Mouse (Mus musculus) lung, embryonic 14.5 days (tissue): ENCODE results near the gene Bricd5. TPM values are rescaled to one million over a fixed set of nuclear protein-coding genes. Genes with fewer than 3 reads are reported as not detected.
"Not testable (repeated sequence)": the region's sequence is repeated elsewhere in the genome, so short reads cannot be mapped to it uniquely, and the experiment has no call there.

Experiments used
- ATAC-seq: fragments of 200-750 bp; cut with Nextera tagmentation; 2 replicates; pipeline ENCODE4 v1.8.0; 2017; ENCODE audit warnings: mild to moderate bottlenecking, moderate TSS enrichment, moderate library complexity; ENCODE audit not compliant: insufficient read depth
- DNase-seq: peaks from one replicate; pipeline ENCODE4 v3.0.0-alpha.2; 2015
- H3K27ac ChIP-seq: fragments of 300-500 bp; sonication (generic); 2 replicates; pipeline ENCODE4 v1.5.1; 2014; ENCODE audit warnings: low read depth, mild to moderate bottlenecking, moderate library complexity
- H3K27me3 ChIP-seq: fragments of 300-500 bp; sonication (generic); 2 replicates; pipeline ENCODE4 v1.6.1; 2014; ENCODE audit warnings: low read length, control low read depth; ENCODE audit not compliant: insufficient read depth
- H3K36me3 ChIP-seq: fragments of 300-500 bp; sonication (generic); 2 replicates; pipeline ENCODE4 v1.6.1; 2014; ENCODE audit warnings: control low read depth; ENCODE audit not compliant: insufficient read depth
- H3K4me1 ChIP-seq: fragments of 300-500 bp; sonication (generic); 2 replicates; pipeline ENCODE4 v1.6.1; 2014; ENCODE audit warnings: antibody characterized with exemption, control low read depth; ENCODE audit not compliant: insufficient read depth
- H3K4me2 ChIP-seq: fragments of 300-500 bp; sonication (generic); 2 replicates; pipeline ENCODE4 v1.6.1; 2014; ENCODE audit warnings: mild to moderate bottlenecking
- H3K4me3 ChIP-seq: fragments of 300-500 bp; sonication (generic); 2 replicates; pipeline ENCODE4 v1.5.1; 2014; ENCODE audit warnings: low read depth, low read length
- H3K9ac ChIP-seq: fragments of 300-500 bp; sonication (generic); 2 replicates; pipeline ENCODE4 v1.6.1; 2014
- H3K9me3 ChIP-seq: fragments of 300-500 bp; sonication (generic); 2 replicates; pipeline ENCODE4 v1.6.1; 2016; ENCODE audit warnings: low read depth, low read length, control low read depth
- CTCF ChIP-seq: IDR thresholded peaks from 2 replicates; pipeline ENCODE4 v1.5.1; 2016; ENCODE audit warnings: antibody characterized with exemption, low read depth
- WGBS: fragments of 180-500 bp; shearing (Covaris S2); extraction: QIAGEN DNeasy Blood & Tissue Kit; methylation state at CpG from one replicate; pipeline ENCODE4 v1.1.7; 2014; 5-methylcytosine and 5-hydroxymethylcytosine counted together
- polyA plus RNA-seq: library from polyadenylated mRNA; unstranded; fragments of >200 nt; fragmentation: Nextera tagmentation; extraction: Ambion mirVana; gene quantifications from 2 replicates; pipeline ENCODE4 v1.2.1, GENCODE M21; 2014

The Bricd5 gene
- 0.37 TPM in 1 of 2 replicates, not detected in the other for polyA plus RNA-seq

DNA sequence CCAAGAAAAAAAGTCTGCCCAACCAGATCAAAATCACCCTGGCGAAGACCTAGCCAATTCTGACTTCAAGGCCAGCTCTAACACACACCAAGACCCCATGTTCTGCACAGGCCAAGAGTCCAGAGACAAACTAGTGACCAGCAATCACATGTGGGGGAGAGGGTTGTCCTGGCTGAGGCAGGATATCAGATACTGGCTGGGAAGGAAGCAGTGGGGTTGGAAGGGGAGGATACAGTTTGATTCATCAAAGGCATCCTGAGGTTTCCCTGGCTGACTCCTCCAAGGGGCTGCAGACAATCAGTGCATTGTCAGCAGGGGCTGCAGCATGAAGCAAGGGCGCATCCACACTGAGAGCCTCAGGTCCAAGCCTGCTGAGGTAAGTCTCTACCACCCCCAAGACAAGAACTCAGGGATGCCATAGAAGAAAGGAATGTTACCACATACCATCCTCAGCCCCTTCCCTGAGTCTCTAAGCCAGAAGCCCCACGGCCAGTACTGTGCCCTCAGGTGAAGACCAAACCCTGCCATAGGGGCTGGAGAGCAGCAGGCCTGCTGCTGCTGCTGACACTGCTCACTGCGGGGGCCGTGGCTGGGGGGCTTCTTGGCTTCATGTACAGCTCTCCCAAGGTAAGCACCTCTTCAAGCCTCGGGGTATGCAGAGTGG lies at the start of gene Bricd5:
TSS of gene Bricd5 (plus strand) at position 273 of the 664 bp plus-strand sequence.
- peaks cover 11% of the 10 kb centered on the region for H3K4me1 ChIP-seq
- peaks cover 45% of the 10 kb centered on the region for H3K36me3 ChIP-seq
- no peaks in the 10 kb centered on the region for H3K9me3 ChIP-seq
- TF ChIP-seq CTCF = no peak
- 0 out of 2 replicates have a peak within 1 kb of the TSS, but pooled peaks have one; percentile 15 for H3K9ac ChIP-seq
- no peak within 1 kb of the TSS for H3K4me3 ChIP-seq
- DNase-seq = no peak
- no peak within 1 kb of the TSS for H3K27ac ChIP-seq
- peak within 1 kb of the TSS; percentile 98; the same call in 1 of the 2 replicates for H3K4me2 ChIP-seq
- WGBS = 76% methylated on average over 6 of the region's 6 CpGs
- no peaks in the 10 kb centered on the region for H3K27me3 ChIP-seq
- no peak for ATAC-seq

DNA sequence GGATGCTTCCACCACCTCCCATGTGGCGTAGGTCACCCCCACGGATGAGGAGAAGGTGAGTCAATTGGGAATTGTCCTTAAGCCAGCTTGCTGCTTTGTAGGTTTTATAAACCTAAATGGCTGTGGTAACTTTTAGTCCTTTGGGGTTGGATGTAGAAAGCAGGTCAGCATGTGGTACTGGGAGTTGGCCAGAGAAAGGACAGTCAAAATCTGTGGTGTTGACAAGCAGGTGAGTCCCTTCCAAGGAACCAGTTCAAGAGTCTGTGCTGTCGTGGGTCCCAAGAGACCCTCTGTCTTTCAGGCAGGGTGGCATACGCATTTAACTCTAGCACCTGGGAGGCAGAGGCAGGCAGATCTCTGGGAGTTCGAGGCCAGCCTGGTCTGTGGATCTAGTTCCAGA lies 49.2 kb upstream of the Bricd5 start:
- H3K9ac ChIP-seq = no peak overlapping the region
- H3K4me3 ChIP-seq = no peak overlapping the region
- H3K4me1 ChIP-seq = no peaks in the 10 kb centered on the region
- no peak overlapping the region for H3K4me2 ChIP-seq
- WGBS = 91% methylated on average over 5 of the region's 5 CpGs
- no peak for TF ChIP-seq CTCF
- peaks cover 61% of the 10 kb centered on the region for H3K36me3 ChIP-seq
- H3K9me3 ChIP-seq = no peaks in the 10 kb centered on the region
- DNase-seq (no peak), ATAC-seq (no peak)
- no peak overlapping the region for H3K27ac ChIP-seq
- H3K27me3 ChIP-seq = no peaks in the 10 kb centered on the region

DNA sequence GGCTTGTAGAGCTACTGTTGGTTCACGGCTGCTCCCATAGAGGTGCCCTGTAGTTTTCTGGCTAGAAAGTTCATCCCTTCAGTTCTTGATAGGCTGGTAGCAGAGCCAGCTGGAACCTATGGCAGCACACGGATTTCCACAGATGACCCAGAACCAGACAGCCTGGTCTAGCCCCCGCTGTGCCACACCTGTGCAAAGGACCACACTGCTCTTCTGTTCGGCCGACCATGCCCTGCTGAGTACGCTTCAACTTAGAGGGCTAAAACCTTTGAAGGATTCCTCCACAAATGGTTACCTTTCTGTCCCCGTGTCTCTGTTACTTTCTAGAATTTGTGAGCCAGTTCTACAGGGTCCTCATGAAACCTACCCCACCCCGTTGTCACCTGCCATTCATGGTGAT lies 48.4 kb upstream of the Bricd5 start:
- WGBS = 95% methylated on average over 6 of the region's 8 CpGs
- H3K4me3 ChIP-seq, H3K4me1 ChIP-seq, H3K9ac ChIP-seq, ATAC-seq, H3K27ac ChIP-seq, H3K9me3 ChIP-seq, DNase-seq, H3K4me2 ChIP-seq, H3K27me3 ChIP-seq: not testable (repeated sequence)
- H3K36me3 ChIP-seq = peaks cover 58% of the 10 kb centered on the region

- peak overlapping the region; percentile 73 for H3K4me2 ChIP-seq
- peaks cover 52% of the 10 kb centered on the region for H3K36me3 ChIP-seq
- 0 out of 2 replicates have a peak overlapping the region, but pooled peaks have one; percentile 97 for H3K27ac ChIP-seq
- H3K4me1 ChIP-seq = no peaks in the 10 kb centered on the region
- no peak for TF ChIP-seq CTCF
- 91% methylated on average over 7 of the region's 7 CpGs for WGBS
- ATAC-seq = no peak
- no peaks in the 10 kb centered on the region for H3K27me3 ChIP-seq
- peak overlapping the region; percentile 66 for H3K4me3 ChIP-seq
- no peak overlapping the region for H3K9ac ChIP-seq
- no peak for DNase-seq
- no peaks in the 10 kb centered on the region for H3K9me3 ChIP-seq
Measured at GRCm38 (mm10) chr17:24425905-24426304, 47.8 kb upstream of the Bricd5 start.

GRCm38 (mm10) chr17:24426471-24427169 lies 47.1 kb upstream of the Bricd5 start, which contains the start of gene Eci1:
Gene Eci1 (plus strand): TSS chr17:24426641.
- peaks cover 45% of the 10 kb centered on the region for H3K36me3 ChIP-seq
- DNase-seq (peak; percentile 96), ATAC-seq (peak; percentile 100)
- H3K9me3 ChIP-seq = no peaks in the 10 kb centered on the region
- no peaks in the 10 kb centered on the region for H3K27me3 ChIP-seq
- no peak for TF ChIP-seq CTCF
- peak within 1 kb of the TSS; percentile 97 for H3K27ac ChIP-seq
- peak within 1 kb of the TSS; percentile 73 for H3K4me2 ChIP-seq
- H3K9ac ChIP-seq = peak within 1 kb of the TSS; percentile 89
- under 1% methylated on average over 48 of the region's 48 CpGs for WGBS
- H3K4me1 ChIP-seq = no peaks in the 10 kb centered on the region
- peak within 1 kb of the TSS; percentile 66 for H3K4me3 ChIP-seq

DNA sequence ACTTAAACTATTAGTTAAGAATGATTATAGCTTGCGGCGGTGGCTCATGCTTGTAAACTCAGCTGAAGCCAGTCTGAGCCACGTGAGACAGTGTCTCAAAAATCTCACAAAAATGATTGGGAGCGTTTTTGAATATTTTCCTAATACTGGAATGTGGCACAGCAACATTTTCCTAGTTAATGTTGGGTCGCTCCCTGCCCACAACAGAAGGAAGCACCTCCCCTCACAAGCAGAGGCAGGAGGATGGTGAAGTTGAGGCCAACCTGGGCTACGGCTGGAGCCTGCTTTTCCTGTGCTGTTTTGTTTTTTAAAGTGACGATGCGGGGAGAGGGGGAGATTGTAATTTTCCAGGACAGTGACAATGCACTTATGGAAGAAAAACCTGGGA lies 46.5 kb upstream of the Bricd5 start:
- ATAC-seq (no peak), DNase-seq (peak; percentile 66)
- peak overlapping the region; percentile 73 for H3K4me2 ChIP-seq
- H3K9me3 ChIP-seq = no peaks in the 10 kb centered on the region
- H3K36me3 ChIP-seq = peaks cover 40% of the 10 kb centered on the region
- H3K27me3 ChIP-seq = no peaks in the 10 kb centered on the region
- peak overlapping the region; percentile 97 for H3K27ac ChIP-seq
- peak overlapping the region; percentile 89 for H3K9ac ChIP-seq
- WGBS = 6% methylated on average over 8 of the region's 8 CpGs
- H3K4me3 ChIP-seq = peak overlapping the region; percentile 66
- no peaks in the 10 kb centered on the region for H3K4me1 ChIP-seq
- TF ChIP-seq CTCF = no peak

DNA sequence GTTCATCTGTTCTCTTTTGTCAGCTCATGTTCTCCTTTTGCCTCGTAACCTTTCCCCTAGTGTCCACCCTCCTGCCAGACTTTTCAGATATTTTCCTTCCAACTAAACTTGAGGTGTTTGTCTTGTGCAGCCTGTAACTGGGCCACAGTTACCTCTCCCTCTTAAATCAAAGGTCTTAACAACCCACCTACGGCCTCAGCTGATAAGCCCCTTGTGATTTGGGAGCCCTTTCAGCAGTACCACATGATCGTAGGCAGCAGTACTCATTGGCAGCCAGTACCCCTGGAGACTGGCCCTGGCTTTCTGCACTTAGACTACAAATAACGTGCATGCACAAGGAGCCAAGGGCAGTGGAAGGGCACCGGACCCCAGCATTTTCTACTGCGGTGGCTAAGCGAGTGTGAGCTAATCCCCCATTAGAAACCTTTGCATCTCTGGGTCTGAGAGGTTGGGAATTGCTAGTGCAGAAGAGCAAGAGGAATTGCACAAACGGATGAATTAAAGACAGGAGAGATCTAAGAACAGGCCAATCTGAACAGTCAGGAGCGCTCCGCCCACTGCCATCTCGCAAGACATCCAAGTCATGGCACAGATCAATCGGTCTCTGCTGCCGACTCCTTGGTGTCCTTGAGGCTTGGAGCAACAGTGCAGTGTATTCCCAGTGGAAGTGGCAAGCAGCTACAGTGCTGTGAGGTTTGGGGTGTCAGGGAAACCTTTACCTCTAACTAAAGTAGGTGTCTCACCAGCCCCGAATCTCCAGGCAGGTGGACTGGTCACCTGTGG lies 44.3 kb upstream of the Bricd5 start:
- H3K4me3 ChIP-seq = no peak overlapping the region
- ATAC-seq (no peak), DNase-seq (no peak)
- no peak overlapping the region for H3K9ac ChIP-seq
- 75% methylated on average over 14 of the region's 14 CpGs for WGBS
- no peaks in the 10 kb centered on the region for H3K4me1 ChIP-seq
- TF ChIP-seq CTCF = no peak
- no peaks in the 10 kb centered on the region for H3K27me3 ChIP-seq
- peak overlapping the region; percentile 36; the same call in 1 of the 2 replicates for H3K27ac ChIP-seq
- H3K9me3 ChIP-seq = no peaks in the 10 kb centered on the region
- no peak overlapping the region for H3K4me2 ChIP-seq
- peaks cover 29% of the 10 kb centered on the region for H3K36me3 ChIP-seq
